Mouse (Mus musculus) midbrain, embryonic 10.5 days (tissue): ENCODE results near the gene Hcrtr1. TPM values are rescaled to one million over a fixed set of nuclear protein-coding genes. Genes with fewer than 3 reads are reported as not detected.
A peak's percentile ranks its signal among the peaks of the same experiment; 100 is the strongest.

ENCODE experiments used
- DNase-seq: peaks from one replicate; pipeline ENCODE4 v3.0.0-alpha.2; 2017; ENCODE audit warnings: low spot score
- H3K27ac ChIP-seq: fragments of 300-500 bp; sonication (generic); replicated peaks from 2 replicates; pipeline ENCODE4 v1.5.1; 2016; ENCODE audit warnings: mild to moderate bottlenecking
- H3K27me3 ChIP-seq: fragments of 300-500 bp; sonication (generic); 2 replicates; pipeline ENCODE4 v1.6.1; 2016; ENCODE audit warnings: low read depth, mild to moderate bottlenecking; ENCODE audit not compliant: poor library complexity, severe bottlenecking
- H3K36me3 ChIP-seq: fragments of 300-500 bp; sonication (generic); 2 replicates; pipeline ENCODE4 v1.6.1; 2016; ENCODE audit warnings: mild to moderate bottlenecking, moderate library complexity
- H3K4me1 ChIP-seq: fragments of 300-500 bp; sonication (generic); 2 replicates; pipeline ENCODE4 v1.6.1; 2016
- H3K4me3 ChIP-seq: fragments of 300-500 bp; sonication (generic); 2 replicates; pipeline ENCODE4 v1.5.1; 2016; ENCODE audit warnings: mild to moderate bottlenecking, moderate library complexity
- H3K9me3 ChIP-seq: fragments of 300-500 bp; sonication (generic); replicated peaks from 2 replicates; pipeline ENCODE4 v1.6.1; 2016; ENCODE audit warnings: mild to moderate bottlenecking
- WGBS: fragments of 180-500 bp; shearing (Covaris S2); methylation state at CpG from one replicate; pipeline ENCODE4 v1.1.7; 2016; 5-methylcytosine and 5-hydroxymethylcytosine counted together
- polyA plus RNA-seq: library from polyadenylated mRNA; unstranded; fragments of >200 nt; fragmentation: Nextera tagmentation; extraction: Ambion mirVana; gene quantifications from 2 replicates; pipeline ENCODE4 v1.2.1, GENCODE M21; 2016

Gene Hcrtr1
- polyA plus RNA-seq, 1 experiment from 2014 or later: 0.23 TPM

GRCm38 (mm10) chr4:130107065-130107443 is 32.1 kb downstream of the Hcrtr1 start:
- 10% methylated on average over 14 of the region's 14 CpGs for whole genome bisulfite sequencing
- peak overlapping the region; percentile 87 for H3K27ac ChIP-seq

DNA sequence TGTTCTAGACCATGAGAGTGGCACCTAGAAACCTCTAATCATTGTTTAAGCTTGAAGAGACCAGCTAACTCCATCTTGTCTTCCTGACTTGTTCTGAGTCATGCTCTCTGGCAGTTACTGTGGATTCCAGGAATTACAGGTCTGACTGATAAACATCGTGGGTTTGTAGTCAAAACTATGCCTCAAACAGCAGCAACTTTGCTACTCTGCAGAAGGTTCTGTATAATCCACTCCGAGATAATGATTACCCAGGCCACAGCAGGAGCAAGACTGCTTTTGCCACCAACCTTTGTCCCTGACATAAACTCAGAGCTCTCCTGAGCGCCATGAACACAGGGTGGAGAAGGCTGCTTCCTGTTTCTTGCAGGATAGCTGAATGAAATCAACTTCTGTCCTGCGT is 34.6 kb downstream of the Hcrtr1 start:
- Histone ChIP-seq H3K4me1 (peaks cover 41% of the 10 kb centered on the region), H3K36me3 (no peaks in the 10 kb centered on the region), H3K9me3 (0 out of 2 replicates have a peak, but pooled peaks cover 5% of the 10 kb centered on the region), H3K27ac (no peak overlapping the region), H3K27me3 (no peaks in the 10 kb centered on the region), H3K4me3 (no peak overlapping the region)
- no peak for DNase-seq
- WGBS: 86% methylated on average over 4 of the region's 4 CpGs

More at GRCm38 (mm10) chr4:130107065-130107443, 32.1 kb downstream of the Hcrtr1 start:
- Histone ChIP-seq H3K9me3 (0 out of 2 replicates have a peak, but pooled peaks cover 5% of the 10 kb centered on the region), H3K4me3 (peak overlapping the region; percentile 82), H3K27me3 (no peaks in the 10 kb centered on the region), H3K4me1 (peaks cover 25% of the 10 kb centered on the region), H3K36me3 (no peaks in the 10 kb centered on the region)
- DNase-seq: no peak

GRCm38 (mm10) chr4:130103632-130104031 is 35.5 kb downstream of the Hcrtr1 start:
- no peak for DNase-seq
- no peaks in the 10 kb centered on the region for H3K36me3 ChIP-seq
- H3K9me3 ChIP-seq: 0 out of 2 replicates have a peak, but pooled peaks cover 5% of the 10 kb centered on the region
- WGBS: 76% methylated on average over 12 of the region's 12 CpGs
- H3K27me3 ChIP-seq: no peaks in the 10 kb centered on the region
- no peak overlapping the region for H3K27ac ChIP-seq
- H3K4me1 ChIP-seq: peaks cover 38% of the 10 kb centered on the region
- no peak overlapping the region for H3K4me3 ChIP-seq

GRCm38 (mm10) chr4:130102111-130102651 is 37.0 kb downstream of the Hcrtr1 start, which contains the start of gene Pef1:
TSS of gene Pef1 (plus strand) at chr4:130102558.
- H3K4me3 ChIP-seq: no peak within 1 kb of the TSS
- H3K27ac ChIP-seq: no peak within 1 kb of the TSS
- WGBS: 5% methylated on average over 6 of the region's 6 CpGs
- H3K27me3 ChIP-seq: no peaks in the 10 kb centered on the region
- DNase-seq: no peak
- no peaks in the 10 kb centered on the region for H3K36me3 ChIP-seq
- H3K4me1 ChIP-seq: peaks cover 31% of the 10 kb centered on the region
- 0 out of 2 replicates have a peak, but pooled peaks cover 5% of the 10 kb centered on the region for H3K9me3 ChIP-seq

DNA sequence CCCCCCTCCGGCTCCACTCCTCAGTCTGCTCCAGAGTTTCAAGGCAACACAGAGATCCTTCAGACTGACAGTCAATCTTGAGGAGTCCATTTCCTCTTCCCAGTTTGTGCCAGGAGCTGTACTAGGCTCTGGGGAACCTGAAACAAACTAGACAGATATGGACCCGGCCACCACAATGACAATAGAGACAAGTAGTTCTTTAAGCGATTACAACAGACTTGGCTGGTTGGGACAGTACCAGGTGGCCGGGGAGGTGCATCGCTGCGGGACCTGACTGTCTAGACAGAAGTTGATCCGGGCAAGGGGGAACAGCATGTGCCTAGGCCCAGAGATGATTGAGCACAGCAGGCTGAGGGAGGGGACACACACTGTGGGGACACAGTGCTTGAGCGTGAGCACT is 38.0 kb downstream of the Hcrtr1 start:
- no peak for DNase-seq
- Histone ChIP-seq H3K4me1 (peaks cover 37% of the 10 kb centered on the region), H3K9me3 (0 out of 2 replicates have a peak, but pooled peaks cover 5% of the 10 kb centered on the region), H3K27me3 (no peaks in the 10 kb centered on the region; the same call in 1 of the 2 replicates), H3K36me3 (no peaks in the 10 kb centered on the region), H3K4me3 (no peak overlapping the region), H3K27ac (no peak overlapping the region)
- WGBS: 29% methylated on average over 8 of the region's 8 CpGs

GRCm38 (mm10) chr4:130095137-130095536 is 44.0 kb downstream of the Hcrtr1 start:
- H3K27ac ChIP-seq: peak overlapping the region; percentile 59
- WGBS: 43% methylated on average over 3 of the region's 3 CpGs

DNA sequence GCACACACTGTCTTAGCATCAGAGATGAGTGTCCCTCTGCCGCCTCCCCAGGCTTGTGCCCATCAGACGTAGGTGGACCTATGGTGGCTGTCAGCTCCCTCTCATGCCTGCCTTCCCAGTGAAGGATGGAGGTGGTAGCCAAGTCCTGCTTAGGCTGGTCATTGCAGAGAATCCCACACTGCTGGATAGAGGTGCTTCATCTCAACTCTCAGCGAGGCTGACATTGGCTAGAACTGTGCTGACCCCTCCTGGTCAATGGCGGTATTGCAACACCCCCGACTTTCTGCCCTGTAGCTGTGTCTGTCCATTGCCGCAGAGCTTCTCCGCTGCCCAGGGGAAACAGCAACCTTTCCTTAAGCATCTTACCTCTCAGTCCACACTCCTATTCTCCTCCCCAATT is 51.9 kb downstream of the Hcrtr1 start:
- H3K4me1 ChIP-seq: peaks cover 54% of the 10 kb centered on the region
- 9% methylated on average over 7 of the region's 7 CpGs for WGBS
- peak; percentile 88 for DNase-seq

More at GRCm38 (mm10) chr4:130095137-130095536, 44.0 kb downstream of the Hcrtr1 start:
- no peak overlapping the region for H3K4me3 ChIP-seq
- H3K9me3 ChIP-seq: no peaks in the 10 kb centered on the region
- peaks cover 7% of the 10 kb centered on the region for H3K27me3 ChIP-seq
- no peaks in the 10 kb centered on the region for H3K36me3 ChIP-seq
- DNase-seq: no peak
- peaks cover 48% of the 10 kb centered on the region for H3K4me1 ChIP-seq

GRCm38 (mm10) chr4:130085246-130085820 is 53.8 kb downstream of the Hcrtr1 start:
- peaks cover 55% of the 10 kb centered on the region for H3K4me1 ChIP-seq
- peaks cover 44% of the 10 kb centered on the region for H3K27me3 ChIP-seq
- H3K36me3 ChIP-seq: no peaks in the 10 kb centered on the region
- no peak overlapping the region for H3K4me3 ChIP-seq
- 76% methylated on average over 12 of the region's 12 CpGs for WGBS
- peak overlapping the region; percentile 46; the same call in 1 of the 2 replicates for H3K27ac ChIP-seq
- no peak for DNase-seq
- H3K9me3 ChIP-seq: no peaks in the 10 kb centered on the region

More for the DNA sequence above, 51.9 kb downstream of the Hcrtr1 start:
- H3K27ac ChIP-seq: no peak overlapping the region
- peaks cover 35% of the 10 kb centered on the region for H3K27me3 ChIP-seq
- no peaks in the 10 kb centered on the region for H3K36me3 ChIP-seq
- no peak overlapping the region for H3K4me3 ChIP-seq
- H3K9me3 ChIP-seq: no peaks in the 10 kb centered on the region

GRCm38 (mm10) chr4:130084331-130084945 is 54.7 kb downstream of the Hcrtr1 start:
- Histone ChIP-seq H3K9me3 (no peaks in the 10 kb centered on the region), H3K27me3 (peaks cover 48% of the 10 kb centered on the region), H3K36me3 (no peaks in the 10 kb centered on the region), H3K27ac (peak overlapping the region; percentile 23), H3K4me1 (peaks cover 50% of the 10 kb centered on the region), H3K4me3 (no peak overlapping the region)
- WGBS: 38% methylated on average over 7 of the region's 7 CpGs
- no peak for DNase-seq

- Histone ChIP-seq H3K27ac (peak overlapping the region; percentile 50; the same call in 1 of the 2 replicates), H3K4me3 (no peak overlapping the region), H3K4me1 (peaks cover 57% of the 10 kb centered on the region), H3K9me3 (no peaks in the 10 kb centered on the region), H3K27me3 (peaks cover 55% of the 10 kb centered on the region), H3K36me3 (no peaks in the 10 kb centered on the region)
- WGBS: 72% methylated on average over 9 of the region's 9 CpGs
- DNase-seq: no peak
Measured at GRCm38 (mm10) chr4:130082211-130082610, 56.9 kb downstream of the Hcrtr1 start.

- H3K27ac ChIP-seq: peak overlapping the region; percentile 50; the same call in 1 of the 2 replicates
- no peaks in the 10 kb centered on the region for H3K9me3 ChIP-seq
- no peaks in the 10 kb centered on the region for H3K36me3 ChIP-seq
- H3K4me3 ChIP-seq: no peak overlapping the region
- H3K27me3 ChIP-seq: peaks cover 55% of the 10 kb centered on the region
- DNase-seq: no peak
- WGBS: 83% methylated on average over 19 of the region's 19 CpGs
- peaks cover 57% of the 10 kb centered on the region for H3K4me1 ChIP-seq
Measured at GRCm38 (mm10) chr4:130081345-130082190, 57.6 kb downstream of the Hcrtr1 start.
